Mouse (Mus musculus): ENCODE data around the gene Slc12a3.

- TF ChIP-seq CTCF (IDR thresholded peaks at IDR 0.05; ENCODE audit: extremely low read depth, insufficient read length, insufficient replicate concordance, low read depth, low read length) (no peak), POLR2A (IDR thresholded peaks at IDR 0.05; ENCODE audit: low read depth, low read length) (no peak)
Observed at GRCm38 (mm10) chr8:94364686-94365312, 35.8 kb downstream of the Slc12a3 start.
